Mouse (Mus musculus) spleen, adult 2 months (tissue): ENCODE measurements around the gene Gpatch2. TPM values are rescaled to one million over a fixed set of nuclear protein-coding genes. Genes with fewer than 3 reads are reported as not detected.

Source experiments
- DNase-seq, 2 experiments: peaks; one replicate each; pipeline versions ENCODE4 v3.0.0 to v3.0.0-alpha.2; 2012 to 2021; ENCODE audit warnings: low spot score in 2 of 2, low read depth in 1 of 2
- H3K27ac ChIP-seq: fragments of 200-500 bp; 2 replicates; pipeline ENCODE4 v1.5.1; 2012; ENCODE audit warnings: low read length, inconsistent platforms; ENCODE audit not compliant: insufficient read depth
- H3K27me3 ChIP-seq: fragments of 200-500 bp; 2 replicates; pipeline ENCODE4 v1.6.1; 2012; ENCODE audit warnings: mild to moderate bottlenecking, moderate library complexity, low read length, inconsistent platforms; ENCODE audit not compliant: control insufficient read depth, insufficient read depth
- H3K36me3 ChIP-seq: fragments of 200-500 bp; 2 replicates; pipeline ENCODE4 v1.6.1; 2012; ENCODE audit warnings: mild to moderate bottlenecking, low read length, inconsistent platforms; ENCODE audit not compliant: control insufficient read depth, insufficient read depth
- H3K4me1 ChIP-seq: fragments of 200-500 bp; 2 replicates; pipeline ENCODE4 v1.6.1; 2011; ENCODE audit warnings: inconsistent platforms; ENCODE audit not compliant: control insufficient read depth, insufficient read depth, insufficient read length
- H3K4me3 ChIP-seq: fragments of 200-500 bp; 2 replicates; pipeline ENCODE4 v1.5.1; 2011; ENCODE audit warnings: mild to moderate bottlenecking, inconsistent platforms; ENCODE audit not compliant: insufficient read depth, insufficient read length; ENCODE audit errors: extremely low read depth
- CTCF ChIP-seq: fragments of 200-500 bp; IDR thresholded peaks from 2 replicates; pipeline ENCODE4 v1.5.1; 2011; ENCODE audit warnings: mild to moderate bottlenecking, inconsistent platforms; ENCODE audit not compliant: insufficient read depth, insufficient read length, insufficient replicate concordance; ENCODE audit errors: extremely low read depth
- POLR2A ChIP-seq: fragments of 200-500 bp; IDR thresholded peaks from 2 replicates; pipeline ENCODE4 v1.6.1; 2011; ENCODE audit warnings: low read depth, low read length, inconsistent platforms
- WGBS: fragments of 180-500 bp; shearing (Covaris S2); methylation state at CpG from one replicate; pipeline ENCODE4 v1.1.7; 2018; 5-methylcytosine and 5-hydroxymethylcytosine counted together
- polyA plus RNA-seq: library from polyadenylated mRNA; depleted of rRNA; stranded (reverse); fragments of >200 nt; gene quantifications from 2 replicates; pipeline ENCODE4 v1.2.3, GENCODE M21; 2012

Gene Gpatch2
- polyA plus RNA-seq, 1 experiment: 5.4 TPM

DNA sequence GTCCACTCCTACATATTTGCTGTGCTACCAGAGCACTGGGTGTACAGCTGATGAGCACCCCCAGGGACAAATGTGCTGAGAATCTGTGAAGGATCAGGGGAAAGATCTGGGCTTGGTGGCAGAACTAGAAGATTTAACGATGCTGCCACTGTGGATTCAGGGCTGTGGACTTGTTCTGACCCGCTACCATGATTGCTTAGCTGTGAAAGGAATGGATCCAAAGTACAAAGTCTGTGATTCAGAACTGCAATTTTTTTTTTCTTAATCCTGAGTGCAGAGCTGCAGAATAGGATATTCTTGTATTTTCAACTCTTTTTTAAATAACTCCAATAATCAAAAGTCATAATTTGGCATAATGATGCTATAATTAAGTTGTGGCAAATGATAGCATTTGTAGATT, 100.5 kb downstream of the Gpatch2 start:
- TF ChIP-seq POLR2A: no peak
- Histone ChIP-seq H3K4me1 (no peaks in the 10 kb centered on the region), H3K27me3 (no peaks in the 10 kb centered on the region), H3K4me3 (no peak overlapping the region), H3K36me3 (no peaks in the 10 kb centered on the region; the same call in 1 of the 2 replicates), H3K27ac (no peak overlapping the region)
- no peak for DNase-seq
- WGBS: 98% methylated on average over 2 of the region's 2 CpGs

- Histone ChIP-seq H3K4me1 (no peaks in the 10 kb centered on the region), H3K4me3 (no peak overlapping the region), H3K36me3 (no peaks in the 10 kb centered on the region; the same call in 1 of the 2 replicates), H3K27ac (no peak overlapping the region), H3K27me3 (no peaks in the 10 kb centered on the region)
- no peak for DNase-seq
- whole genome bisulfite sequencing: 95% methylated on average over 8 of the region's 8 CpGs
- TF ChIP-seq POLR2A (no peak), CTCF (no peak)
Observed at GRCm38 (mm10) chr1:187316555-187316954, 101.2 kb downstream of the Gpatch2 start.

GRCm38 (mm10) chr1:187321814-187322213, 106.5 kb downstream of the Gpatch2 start:
- H3K4me3 ChIP-seq: no peak overlapping the region
- H3K4me1 ChIP-seq: no peaks in the 10 kb centered on the region
- peaks cover 2% of the 10 kb centered on the region; the same call in 1 of the 2 replicates for H3K36me3 ChIP-seq
- TF ChIP-seq CTCF: no peak
- TF ChIP-seq POLR2A: no peak
- H3K27ac ChIP-seq: no peak overlapping the region
- WGBS: 93% methylated on average over 3 of the region's 3 CpGs
- H3K27me3 ChIP-seq: no peaks in the 10 kb centered on the region
- DNase-seq: no peak

GRCm38 (mm10) chr1:187322505-187323208, 107.3 kb downstream of the Gpatch2 start:
- H3K27ac ChIP-seq: no peak overlapping the region
- H3K36me3 ChIP-seq: peaks cover 2% of the 10 kb centered on the region; the same call in 1 of the 2 replicates
- 82% methylated on average over 8 of the region's 8 CpGs for WGBS
- no peaks in the 10 kb centered on the region for H3K4me1 ChIP-seq
- TF ChIP-seq CTCF (no peak), POLR2A (no peak)
- H3K27me3 ChIP-seq: no peaks in the 10 kb centered on the region
- no peak overlapping the region for H3K4me3 ChIP-seq
- no peak for DNase-seq

DNA sequence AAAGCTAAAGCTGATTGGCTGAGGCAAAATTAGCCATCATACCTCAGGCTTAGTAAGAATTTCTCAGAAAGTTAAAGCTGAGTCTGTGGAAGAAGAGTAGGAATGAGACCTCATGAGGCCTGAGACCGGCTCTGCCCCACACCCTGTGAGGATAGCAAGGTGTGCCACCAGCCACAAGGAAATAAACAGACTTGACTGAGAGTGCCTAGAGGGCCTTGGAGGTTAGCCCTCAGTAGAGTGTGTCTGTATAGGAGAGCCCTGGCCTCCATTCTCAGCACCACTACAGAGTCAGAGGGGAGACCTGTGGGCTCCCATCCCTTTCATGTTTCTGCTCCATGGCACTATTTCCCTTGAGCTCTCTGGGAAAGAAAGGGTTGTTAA, 107.9 kb downstream of the Gpatch2 start:
- Histone ChIP-seq H3K4me1 (no peaks in the 10 kb centered on the region), H3K36me3 (peaks cover 2% of the 10 kb centered on the region; the same call in 1 of the 2 replicates), H3K27me3 (no peaks in the 10 kb centered on the region), H3K27ac (no peak overlapping the region), H3K4me3 (no peak overlapping the region)
- DNase-seq: no peak
- 88% methylated on average over 1 of the region's 1 CpGs for WGBS
- TF ChIP-seq POLR2A (no peak), CTCF (no peak)

GRCm38 (mm10) chr1:187342551-187342950, 127.2 kb downstream of the Gpatch2 start:
- TF ChIP-seq POLR2A (no peak), CTCF (no peak)
- H3K36me3 ChIP-seq: 0 out of 2 replicates have a peak, but pooled peaks cover 1% of the 10 kb centered on the region
- H3K27ac ChIP-seq: no peak overlapping the region
- no peaks in the 10 kb centered on the region for H3K27me3 ChIP-seq
- no peak for DNase-seq
- H3K4me1 ChIP-seq: peaks cover 11% of the 10 kb centered on the region; the same call in 1 of the 2 replicates
- no peak overlapping the region for H3K4me3 ChIP-seq
- WGBS: 81% methylated on average over 2 of the region's 2 CpGs

GRCm38 (mm10) chr1:187345156-187345555, 129.8 kb downstream of the Gpatch2 start:
- DNase-seq: no peak
- no peak overlapping the region for H3K27ac ChIP-seq
- H3K4me3 ChIP-seq: no peak overlapping the region
- H3K36me3 ChIP-seq: 0 out of 2 replicates have a peak, but pooled peaks cover 1% of the 10 kb centered on the region
- no peak for TF ChIP-seq CTCF
- TF ChIP-seq POLR2A: no peak
- no peaks in the 10 kb centered on the region for H3K27me3 ChIP-seq
- peaks cover 17% of the 10 kb centered on the region; the same call in 1 of the 2 replicates for H3K4me1 ChIP-seq
- WGBS: 90% methylated on average over 5 of the region's 5 CpGs
